Mouse (Mus musculus) spleen, adult 2 months (tissue): Measurements from ENCODE around the gene Ttc9b. TPM values are rescaled to one million over a fixed set of nuclear protein-coding genes. Genes with fewer than 3 reads are reported as not detected.

Experiments used
- DNase-seq, 2 experiments: peaks; one replicate each; pipeline versions ENCODE4 v3.0.0 to v3.0.0-alpha.2; 2012 to 2021; ENCODE audit warnings: low spot score in 2 of 2, low read depth in 1 of 2
- H3K27ac ChIP-seq: fragments of 200-500 bp; 2 replicates; pipeline ENCODE4 v1.5.1; 2012; ENCODE audit warnings: low read length, inconsistent platforms; ENCODE audit not compliant: insufficient read depth
- H3K27me3 ChIP-seq: fragments of 200-500 bp; 2 replicates; pipeline ENCODE4 v1.6.1; 2012; ENCODE audit warnings: mild to moderate bottlenecking, moderate library complexity, low read length, inconsistent platforms; ENCODE audit not compliant: control insufficient read depth, insufficient read depth
- H3K36me3 ChIP-seq: fragments of 200-500 bp; 2 replicates; pipeline ENCODE4 v1.6.1; 2012; ENCODE audit warnings: mild to moderate bottlenecking, low read length, inconsistent platforms; ENCODE audit not compliant: control insufficient read depth, insufficient read depth
- H3K4me1 ChIP-seq: fragments of 200-500 bp; 2 replicates; pipeline ENCODE4 v1.6.1; 2011; ENCODE audit warnings: inconsistent platforms; ENCODE audit not compliant: control insufficient read depth, insufficient read depth, insufficient read length
- H3K4me3 ChIP-seq: fragments of 200-500 bp; 2 replicates; pipeline ENCODE4 v1.5.1; 2011; ENCODE audit warnings: mild to moderate bottlenecking, inconsistent platforms; ENCODE audit not compliant: insufficient read depth, insufficient read length; ENCODE audit errors: extremely low read depth
- CTCF ChIP-seq: fragments of 200-500 bp; IDR thresholded peaks from 2 replicates; pipeline ENCODE4 v1.5.1; 2011; ENCODE audit warnings: mild to moderate bottlenecking, inconsistent platforms; ENCODE audit not compliant: insufficient read depth, insufficient read length, insufficient replicate concordance; ENCODE audit errors: extremely low read depth
- POLR2A ChIP-seq: fragments of 200-500 bp; IDR thresholded peaks from 2 replicates; pipeline ENCODE4 v1.6.1; 2011; ENCODE audit warnings: low read depth, low read length, inconsistent platforms
- WGBS: fragments of 180-500 bp; shearing (Covaris S2); methylation state at CpG from one replicate; pipeline ENCODE4 v1.1.7; 2018; 5-methylcytosine and 5-hydroxymethylcytosine counted together
- polyA plus RNA-seq: library from polyadenylated mRNA; depleted of rRNA; stranded (reverse); fragments of >200 nt; gene quantifications from 2 replicates; pipeline ENCODE4 v1.2.3, GENCODE M21; 2012; rRNA removed

Ttc9b gene
- polyA plus RNA-seq: not detected in 2 replicates

GRCm38 (mm10) chr7:27653681-27654437 is at the start of gene Ttc9b:
Gene Ttc9b (plus strand): TSS chr7:27653915.
- no peak for TF ChIP-seq POLR2A
- no peak for TF ChIP-seq CTCF
- Histone ChIP-seq H3K27me3 (peaks cover 17% of the 10 kb centered on the region), H3K4me3 (no peak within 1 kb of the TSS), H3K4me1 (no peaks in the 10 kb centered on the region; the same call in 1 of the 2 replicates), H3K36me3 (no peaks in the 10 kb centered on the region), H3K27ac (no peak within 1 kb of the TSS)
- 6% methylated on average over 61 of the region's 62 CpGs for WGBS
- DNase-seq: no peak

GRCm38 (mm10) chr7:27604661-27605348 is 48.9 kb upstream of the Ttc9b start:
- Histone ChIP-seq H3K4me3 (no peak overlapping the region), H3K27me3 (no peaks in the 10 kb centered on the region), H3K27ac (no peak overlapping the region; the same call in 1 of the 2 replicates), H3K4me1 (peaks cover 19% of the 10 kb centered on the region; the same call in 1 of the 2 replicates), H3K36me3 (peaks cover 5% of the 10 kb centered on the region; the same call in 1 of the 2 replicates)
- DNase-seq: no peak
- 67% methylated on average over 5 of the region's 5 CpGs for WGBS
- TF ChIP-seq POLR2A (no peak), CTCF (no peak)

DNA sequence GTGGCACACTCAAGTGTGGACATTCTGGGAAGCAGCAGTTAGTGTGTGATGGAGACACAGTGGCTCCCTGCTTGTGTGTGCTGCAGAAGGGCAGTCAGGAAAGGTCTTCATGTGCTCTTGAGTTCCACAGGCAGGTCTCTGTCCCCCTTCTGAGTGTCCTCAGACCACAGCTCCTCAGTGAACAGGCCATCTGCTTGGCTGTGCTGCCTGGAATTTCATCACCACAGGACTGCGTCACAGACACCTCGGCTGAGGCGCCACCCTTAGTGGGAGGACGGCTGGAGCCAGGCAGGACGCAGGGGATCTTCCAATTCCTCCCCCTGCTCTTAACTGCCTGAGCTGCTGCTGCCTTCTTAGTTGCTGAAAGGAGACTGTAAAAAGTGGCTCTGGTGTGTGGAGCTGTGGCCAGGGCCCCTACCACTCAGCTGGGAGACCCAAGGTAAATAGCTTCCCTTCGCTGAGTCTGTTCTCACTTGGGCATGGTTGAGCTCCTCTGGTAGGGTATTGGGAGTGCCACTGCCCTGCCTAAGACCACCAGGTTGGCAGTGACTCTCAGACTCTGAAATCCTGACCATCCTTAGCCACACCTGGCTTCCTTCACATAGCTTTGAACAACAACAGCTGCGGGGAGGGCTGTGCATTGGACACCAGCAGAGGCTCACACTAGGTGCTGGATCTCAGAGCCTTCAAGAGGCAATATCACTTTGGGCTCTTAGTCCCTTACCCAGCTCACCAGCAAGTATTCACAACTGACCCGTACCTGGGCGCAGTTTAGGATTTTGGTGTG is 48.0 kb upstream of the Ttc9b start:
- 80% methylated on average over 9 of the region's 9 CpGs for WGBS

DNA sequence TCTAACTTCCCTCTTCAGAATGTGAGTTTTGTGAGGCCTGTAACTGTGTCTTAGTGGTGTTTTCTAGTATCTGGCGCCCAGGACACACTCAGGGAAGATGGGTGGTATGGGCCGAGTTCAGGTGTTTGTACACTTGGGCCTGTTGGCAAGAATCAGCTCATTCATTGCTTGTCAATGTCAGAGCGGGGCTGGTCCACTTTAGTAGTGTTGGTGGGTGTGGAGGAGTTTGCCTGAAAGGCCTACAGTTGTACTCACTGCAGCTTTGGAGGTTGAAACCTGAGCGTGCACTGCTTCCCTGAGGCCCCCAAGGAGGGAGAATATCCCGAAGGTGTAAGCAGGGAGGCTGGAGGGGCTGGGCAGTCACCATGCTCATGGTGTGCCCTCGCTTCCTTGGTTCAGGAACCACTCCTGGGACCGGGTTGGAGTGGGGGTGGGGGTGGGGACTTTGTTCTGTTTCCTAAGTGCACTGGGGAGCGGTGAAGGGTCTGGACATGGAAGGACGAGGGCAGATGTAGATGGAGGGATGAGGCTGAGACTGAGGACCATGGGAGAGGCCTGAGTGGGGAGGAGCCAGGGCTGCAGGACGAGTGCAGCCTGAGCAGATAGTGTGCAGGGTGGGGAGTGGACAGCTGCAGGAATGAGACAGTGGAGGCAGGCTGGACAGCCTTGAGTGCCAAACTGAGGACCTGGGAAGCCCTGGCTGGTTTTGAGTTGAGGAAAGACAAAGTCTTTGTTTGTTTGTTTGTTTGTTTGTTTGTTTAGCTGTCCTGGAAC is 47.0 kb upstream of the Ttc9b start:
- no peak for TF ChIP-seq POLR2A
- no peak for TF ChIP-seq CTCF

More for the DNA sequence above, 48.0 kb upstream of the Ttc9b start:
- H3K36me3 ChIP-seq: peaks cover 7% of the 10 kb centered on the region
- H3K4me1 ChIP-seq: peaks cover 19% of the 10 kb centered on the region; the same call in 1 of the 2 replicates
- no peak overlapping the region for H3K4me3 ChIP-seq
- TF ChIP-seq POLR2A (no peak), CTCF (no peak)
- no peaks in the 10 kb centered on the region for H3K27me3 ChIP-seq
- H3K27ac ChIP-seq: peak overlapping the region; percentile 15; the same call in 1 of the 2 replicates
- no peak for DNase-seq

DNA sequence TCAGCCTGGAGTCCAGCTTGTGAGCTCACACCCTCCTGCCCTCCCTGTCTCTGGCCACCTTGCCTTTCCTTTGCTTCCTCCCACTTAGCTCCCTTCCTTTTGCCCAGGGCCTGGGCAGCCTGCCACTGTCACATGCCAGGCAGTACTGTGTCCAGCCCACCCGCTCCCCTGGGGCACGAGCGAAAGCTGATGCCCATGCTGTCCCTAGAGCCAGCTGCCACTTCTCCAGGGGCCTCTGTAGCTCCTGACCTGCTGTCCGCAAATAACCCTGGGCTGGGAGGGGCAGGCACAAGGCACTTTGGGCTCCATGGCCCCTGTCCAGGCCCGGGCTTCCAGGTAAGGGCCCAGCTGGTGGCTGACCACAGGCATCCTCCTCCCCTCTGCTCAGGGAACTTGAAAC is 46.1 kb upstream of the Ttc9b start:
- WGBS: 52% methylated on average over 5 of the region's 5 CpGs
- peaks cover 19% of the 10 kb centered on the region; the same call in 1 of the 2 replicates for H3K4me1 ChIP-seq
- H3K36me3 ChIP-seq: peaks cover 9% of the 10 kb centered on the region
- H3K27ac ChIP-seq: peak overlapping the region; percentile 8; the same call in 1 of the 2 replicates
- DNase-seq: no peak
- TF ChIP-seq CTCF (no peak), POLR2A (no peak)
- no peaks in the 10 kb centered on the region for H3K27me3 ChIP-seq
- no peak overlapping the region for H3K4me3 ChIP-seq

More for the DNA sequence above, 47.0 kb upstream of the Ttc9b start:
- WGBS: 72% methylated on average over 10 of the region's 10 CpGs
- Histone ChIP-seq H3K4me1 (peaks cover 19% of the 10 kb centered on the region; the same call in 1 of the 2 replicates), H3K27me3 (no peaks in the 10 kb centered on the region), H3K27ac (no peak overlapping the region), H3K4me3 (no peak overlapping the region), H3K36me3 (peaks cover 9% of the 10 kb centered on the region)
- no peak for DNase-seq

DNA sequence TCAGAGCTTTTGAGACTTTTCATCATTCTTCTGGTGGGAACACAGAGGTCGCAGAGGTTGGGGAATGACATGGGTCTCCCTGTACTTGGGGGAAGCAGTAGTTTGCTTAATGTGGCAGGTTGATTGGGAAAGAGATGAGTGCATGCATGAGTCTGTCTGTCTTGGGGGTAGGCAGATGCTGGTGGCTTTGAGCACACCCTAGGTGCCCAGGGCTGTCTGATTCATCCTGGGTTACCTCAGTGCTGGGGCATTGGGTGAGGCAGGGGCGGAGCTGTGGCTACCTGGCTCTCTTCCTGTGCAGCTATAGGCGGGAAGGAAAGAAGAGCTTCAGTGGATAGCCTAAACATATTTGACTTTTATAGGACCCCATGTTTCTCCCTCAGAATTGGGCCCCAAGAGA is 45.6 kb upstream of the Ttc9b start:
- no peaks in the 10 kb centered on the region for H3K27me3 ChIP-seq
- H3K36me3 ChIP-seq: peaks cover 9% of the 10 kb centered on the region
- no peak for TF ChIP-seq POLR2A
- no peak for TF ChIP-seq CTCF
- no peak for DNase-seq
- H3K4me1 ChIP-seq: peaks cover 16% of the 10 kb centered on the region; the same call in 1 of the 2 replicates
- H3K27ac ChIP-seq: no peak overlapping the region
- H3K4me3 ChIP-seq: no peak overlapping the region
- WGBS: 82% methylated on average over 3 of the region's 3 CpGs
